ENCODE assay signal across 15 mouse cellular contexts in the genomic region with DNA sequence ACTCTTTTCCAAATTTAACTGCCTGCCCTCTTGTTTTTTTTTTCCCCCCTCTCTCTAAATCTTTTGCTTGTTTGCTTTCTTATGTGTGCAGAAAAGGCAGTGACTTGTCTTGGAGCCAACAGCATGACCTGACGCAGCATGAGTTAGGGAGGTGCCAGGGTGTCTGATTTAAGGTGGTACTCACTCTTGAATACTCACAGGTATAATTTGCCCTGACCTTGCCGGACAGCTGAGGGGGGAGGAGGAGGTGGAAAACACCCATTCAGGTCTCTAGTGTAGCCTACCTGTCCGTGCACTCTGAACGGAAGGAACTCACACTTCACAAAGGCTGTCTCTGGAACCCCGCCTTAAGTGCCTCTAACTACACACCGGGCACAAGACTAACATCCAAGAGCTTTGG. TPM values are rescaled to one million over a fixed set of nuclear protein-coding genes. Genes with fewer than 3 reads are reported as not detected.
A peak's percentile ranks its signal among the peaks of the same experiment; 100 is the strongest.
DNase-seq lines count a peak whose midpoint lies in the region; ATAC-seq and TF ChIP-seq lines count a peak whose summit lies in the region.
"Had no signal": no experiment of that assay in that cellular context is flagged by ENCODE, and none has a peak within 500 bp of the region (broad histone marks: within the 10 kb centered on the region; RNA-seq: fewer than 3 reads in every experiment).

No protein-coding gene starts in this region.

- H3K79me2 ChIP-seq in liver, adult 2 months (ENCODE audit: control insufficient read depth, insufficient read depth, low read length) = no peaks in the 10 kb centered on the region

- TF ChIP-seq CTCF in liver, adult 2 months (IDR thresholded peaks at IDR 0.05; ENCODE audit: low read depth, low read length) = no peak

- H3K27me3 ChIP-seq in liver, adult 2 months (ENCODE audit: control insufficient read depth, insufficient read depth, low read length) = no peaks in the 10 kb centered on the region
- no peaks in the 10 kb centered on the region for H3K27me3 ChIP-seq in liver, embryonic 12.5 days (replicated peaks)
- no peaks in the 10 kb centered on the region for H3K27me3 ChIP-seq in kidney, embryonic 15.5 days

- H3K4me2 ChIP-seq in liver, embryonic 12.5 days = no peak overlapping the region
- peak overlapping the region; percentile 74; the same call in 1 of the 2 replicates for H3K4me2 ChIP-seq in kidney, embryonic 15.5 days

- DNase-seq in cerebellum, postnatal 10 days = peak; percentile 62 to 66
- DNase-seq in cerebellum, postnatal 4 days (ENCODE audit: low spot score in 2 of 2) = no peak
- DNase-seq in liver, adult 2 months (ENCODE audit: extremely low read depth, low read depth, low spot score) = peak; percentile 90
- peak; percentile 36 for DNase-seq in lung, postnatal 25 days (ENCODE audit: low spot score)
- no peak for DNase-seq in spleen, postnatal 36 days (ENCODE audit: low spot score in 2 of 2)
- no peak for DNase-seq in embryo, embryonic 11 days
- DNase-seq: cerebellum, adult 9-11 months had no signal

- peaks cover 26% of the 10 kb centered on the region for H3K4me1 ChIP-seq in liver, adult 2 months (ENCODE audit: control insufficient read depth, insufficient read depth, low read length)
- H3K4me1 ChIP-seq in liver, embryonic 12.5 days = peaks cover 5% of the 10 kb centered on the region; the same call in 1 of the 2 replicates
- peaks cover 19% of the 10 kb centered on the region for H3K4me1 ChIP-seq in kidney, embryonic 15.5 days

- H3K36me3 ChIP-seq in liver, adult 2 months (ENCODE audit: control insufficient read depth, insufficient read depth, low read length) = no peaks in the 10 kb centered on the region
- H3K36me3 ChIP-seq in liver, embryonic 12.5 days = no peaks in the 10 kb centered on the region
- no peaks in the 10 kb centered on the region for H3K36me3 ChIP-seq in kidney, embryonic 15.5 days
- H3K36me3 ChIP-seq: embryonic facial prominence, embryonic 15.5 days; limb, embryonic 12.5 days had no signal

- peak overlapping the region; percentile 93 for H3K27ac ChIP-seq in liver, adult 2 months (replicated peaks; ENCODE audit: insufficient read depth, low read depth, low read length)
- no peak overlapping the region for H3K27ac ChIP-seq in liver, embryonic 12.5 days
- no peak overlapping the region for H3K27ac ChIP-seq in kidney, embryonic 15.5 days
- H3K27ac ChIP-seq: embryonic facial prominence, embryonic 15.5 days; limb, embryonic 12.5 days had no signal

- peak overlapping the region; percentile 58 for H3K9ac ChIP-seq in liver, adult 2 months (ENCODE audit: low read depth, low read length)
- no peak overlapping the region for H3K9ac ChIP-seq in liver, embryonic 12.5 days
- H3K9ac ChIP-seq in kidney, embryonic 15.5 days = no peak overlapping the region
- H3K9ac ChIP-seq: embryonic facial prominence, embryonic 15.5 days had no signal

- H3K9me3 ChIP-seq in liver, embryonic 12.5 days (replicated peaks) = no peaks in the 10 kb centered on the region
- no peaks in the 10 kb centered on the region for H3K9me3 ChIP-seq in kidney, embryonic 15.5 days (replicated peaks)
- H3K9me3 ChIP-seq: embryonic facial prominence, embryonic 15.5 days; limb, embryonic 12.5 days had no signal

- WGBS in liver, adult 2 months = 30% methylated on average over 6 of the region's 6 CpGs
- 69% methylated on average over 6 of the region's 6 CpGs for WGBS in liver, embryonic 12.5 days (ENCODE audit: insufficient replicate concordance)
- WGBS in kidney, embryonic 15.5 days = 44% methylated on average over 6 of the region's 6 CpGs

- H3K4me3 ChIP-seq in liver, adult 2 months (ENCODE audit: insufficient read depth, low read depth, low read length) = no peak overlapping the region
- H3K4me3 ChIP-seq in liver, embryonic 12.5 days = no peak overlapping the region
- no peak overlapping the region for H3K4me3 ChIP-seq in kidney, embryonic 15.5 days (replicated peaks)
- H3K4me3 ChIP-seq: myocyte had no signal

- no peak for TF ChIP-seq POLR2A in liver, adult 2 months (IDR thresholded peaks at IDR 0.05; ENCODE audit: extremely low read depth, insufficient read depth, low read length)

- no peak for ATAC-seq in liver, embryonic 12.5 days
- no peak for ATAC-seq in kidney, embryonic 15.5 days (replicated peaks; ENCODE audit: low FRiP score)

RNA-seq across cellular contexts. Expression of a gene that starts 26.3 kb away (rescaled TPM):
- total RNA-seq in liver, adult 2 months (2014; rRNA removed) = 0.27 and 0.28 TPM in 2 replicates
- 0.04 and 0.07 TPM in 2 replicates for polyA plus RNA-seq in liver, adult 2 months (2012; rRNA removed)
- polyA plus RNA-seq in liver, embryonic 12.5 days (2016; fragmentation: Nextera tagmentation; extraction: Ambion mirVana) = 0.05 and 0.10 TPM in 2 replicates
- polyA plus RNA-seq in kidney, embryonic 15.5 days (2015; fragmentation: Nextera tagmentation; extraction: Ambion mirVana) = 0.79 and 1.3 TPM in 2 replicates
- total RNA-seq: megakaryocyte, adult 5-6 weeks had no signal
- polyA plus RNA-seq: frontal cortex, adult 2 months; hindbrain, embryonic 16.5 days had no signal

Comparison
In these comparisons a context has a peak if more than half of its experiments do, and no peak if none do; other contexts are left out.
1. DNase-seq: peak in cerebellum, postnatal 10 days (2 of 2), liver, adult 2 months (single experiment) and lung, postnatal 25 days (single experiment); none in cerebellum, postnatal 4 days (0 of 2), spleen, postnatal 36 days (0 of 2) and embryo, embryonic 11 days (single experiment).